Mouse (Mus musculus) liver, embryonic 12.5 days (tissue): ENCODE data around the gene Lyve1. TPM values are rescaled to one million over a fixed set of nuclear protein-coding genes. Genes with fewer than 3 reads are reported as not detected.

Experiments used
- ATAC-seq: fragments of 200-750 bp; cut with Nextera tagmentation; 2 replicates; pipeline ENCODE4 v1.8.0; 2017; ENCODE audit warnings: moderate number of reproducible peaks, mild to moderate bottlenecking, moderate library complexity
- H3K27ac ChIP-seq: fragments of 300-500 bp; sonication (generic); 2 replicates; pipeline ENCODE4 v1.5.1; 2016; ENCODE audit warnings: mild to moderate bottlenecking
- H3K27me3 ChIP-seq: fragments of 300-500 bp; sonication (generic); replicated peaks from 2 replicates; pipeline ENCODE4 v1.6.1; 2016; ENCODE audit warnings: mild to moderate bottlenecking, moderate library complexity
- H3K36me3 ChIP-seq: fragments of 300-500 bp; sonication (generic); 2 replicates; pipeline ENCODE4 v1.6.1; 2016; ENCODE audit warnings: mild to moderate bottlenecking, moderate library complexity
- H3K4me1 ChIP-seq: fragments of 300-500 bp; sonication (generic); 2 replicates; pipeline ENCODE4 v1.6.1; 2016
- H3K4me2 ChIP-seq: fragments of 300-500 bp; sonication (generic); 2 replicates; pipeline ENCODE4 v1.6.1; 2016; ENCODE audit warnings: mild to moderate bottlenecking, moderate library complexity
- H3K4me3 ChIP-seq: fragments of 300-500 bp; sonication (generic); 2 replicates; pipeline ENCODE4 v1.5.1; 2016; ENCODE audit warnings: mild to moderate bottlenecking, moderate library complexity
- H3K9ac ChIP-seq: fragments of 300-500 bp; sonication (generic); 2 replicates; pipeline ENCODE4 v1.6.1; 2016; ENCODE audit warnings: mild to moderate bottlenecking, moderate library complexity
- H3K9me3 ChIP-seq: fragments of 300-500 bp; sonication (generic); replicated peaks from 2 replicates; pipeline ENCODE4 v1.6.1; 2016; ENCODE audit warnings: mild to moderate bottlenecking, moderate library complexity
- WGBS: fragments of 180-500 bp; shearing (Covaris S2); methylation state at CpG from one replicate; pipeline ENCODE4 v1.1.7; 2016; ENCODE audit not compliant: insufficient replicate concordance; 5-methylcytosine and 5-hydroxymethylcytosine counted together
- polyA plus RNA-seq: library from polyadenylated mRNA; unstranded; fragments of >200 nt; fragmentation: Nextera tagmentation; extraction: Ambion mirVana; gene quantifications from 2 replicates; pipeline ENCODE4 v1.2.1, GENCODE M21; 2016

Gene Lyve1
- polyA plus RNA-seq, 1 experiment from 2014 or later, result 26.7 TPM

DNA sequence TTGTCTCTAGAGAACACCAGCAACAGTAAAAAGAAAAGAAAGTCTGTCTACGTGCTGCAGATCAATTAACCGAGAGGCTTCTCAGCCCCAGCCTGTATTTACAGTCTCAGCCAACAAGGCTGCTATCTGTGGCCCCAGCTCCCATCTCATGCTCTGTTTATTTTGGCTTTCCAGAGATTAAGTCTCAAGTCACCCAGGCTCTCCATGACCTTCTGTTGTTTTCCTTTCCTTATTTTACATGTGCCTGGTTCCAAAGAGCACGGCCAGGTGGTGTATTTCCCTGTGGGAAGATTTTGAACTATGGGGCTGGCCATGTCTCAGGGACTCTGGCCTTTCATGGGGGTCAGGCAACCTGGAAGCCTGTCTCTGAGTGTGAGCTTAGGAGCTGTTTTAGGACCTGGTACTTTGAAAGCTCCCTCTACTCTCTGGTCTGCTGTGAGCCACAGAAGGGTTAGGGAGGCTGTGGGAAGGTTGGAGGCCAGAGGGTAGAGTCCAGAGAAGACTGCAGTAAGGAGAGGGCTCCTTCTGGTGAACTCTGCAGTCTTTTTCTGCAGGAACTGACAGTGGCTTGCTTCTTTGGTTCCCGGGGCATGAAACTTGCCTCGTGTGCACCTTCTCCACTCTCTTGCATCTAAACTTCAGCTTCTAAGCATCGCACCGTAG lies 11.4 kb downstream of the Lyve1 start:
- peaks cover 42% of the 10 kb centered on the region for H3K4me1 ChIP-seq
- no peaks in the 10 kb centered on the region for H3K9me3 ChIP-seq
- 71% methylated on average over 7 of the region's 7 CpGs for WGBS
- H3K9ac ChIP-seq, result no peak overlapping the region
- peak overlapping the region; percentile 38; the same call in 1 of the 2 replicates for H3K27ac ChIP-seq
- H3K27me3 ChIP-seq, result no peaks in the 10 kb centered on the region
- no peaks in the 10 kb centered on the region for H3K36me3 ChIP-seq
- H3K4me2 ChIP-seq, result no peak overlapping the region
- no peak overlapping the region for H3K4me3 ChIP-seq
- no peak for ATAC-seq

- H3K9me3 ChIP-seq, result no peaks in the 10 kb centered on the region
- no peak overlapping the region for H3K4me2 ChIP-seq
- no peak overlapping the region for H3K9ac ChIP-seq
- no peak for ATAC-seq
- H3K36me3 ChIP-seq, result no peaks in the 10 kb centered on the region
- H3K4me3 ChIP-seq, result no peak overlapping the region
- peak overlapping the region; percentile 32; the same call in 1 of the 2 replicates for H3K27ac ChIP-seq
- H3K27me3 ChIP-seq, result no peaks in the 10 kb centered on the region
- 59% methylated on average over 1 of the region's 1 CpGs for WGBS
- peaks cover 23% of the 10 kb centered on the region for H3K4me1 ChIP-seq
These were observed 14.7 kb downstream of the Lyve1 start for GRCm38 (mm10) chr7:110848371-110848770.

DNA sequence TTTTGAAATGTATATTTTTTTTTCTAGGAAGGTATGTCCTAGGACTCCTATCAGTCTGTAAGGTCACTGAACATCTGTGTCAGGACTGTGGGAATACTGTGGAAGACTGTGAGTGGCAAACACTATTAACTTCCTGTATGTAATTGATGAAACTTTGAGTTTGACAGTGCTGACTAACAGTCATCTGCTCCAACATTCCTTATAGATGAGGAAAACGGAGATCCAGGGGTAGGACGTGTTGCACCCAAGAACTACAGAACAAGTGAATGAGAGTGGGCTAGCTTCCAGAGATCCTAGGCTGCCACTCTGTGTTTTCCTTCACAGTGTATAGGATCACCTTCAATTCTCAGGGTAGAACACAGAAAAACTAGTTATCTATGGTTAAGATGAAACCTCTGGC lies 15.7 kb downstream of the Lyve1 start:
- Histone ChIP-seq H3K4me1 (peaks cover 31% of the 10 kb centered on the region), H3K9ac (no peak overlapping the region), H3K4me2 (no peak overlapping the region), H3K27me3 (no peaks in the 10 kb centered on the region), H3K36me3 (no peaks in the 10 kb centered on the region), H3K27ac (no peak overlapping the region), H3K9me3 (no peaks in the 10 kb centered on the region), H3K4me3 (no peak overlapping the region)
- no peak for ATAC-seq
- WGBS, result 73% methylated on average over 2 of the region's 2 CpGs

DNA sequence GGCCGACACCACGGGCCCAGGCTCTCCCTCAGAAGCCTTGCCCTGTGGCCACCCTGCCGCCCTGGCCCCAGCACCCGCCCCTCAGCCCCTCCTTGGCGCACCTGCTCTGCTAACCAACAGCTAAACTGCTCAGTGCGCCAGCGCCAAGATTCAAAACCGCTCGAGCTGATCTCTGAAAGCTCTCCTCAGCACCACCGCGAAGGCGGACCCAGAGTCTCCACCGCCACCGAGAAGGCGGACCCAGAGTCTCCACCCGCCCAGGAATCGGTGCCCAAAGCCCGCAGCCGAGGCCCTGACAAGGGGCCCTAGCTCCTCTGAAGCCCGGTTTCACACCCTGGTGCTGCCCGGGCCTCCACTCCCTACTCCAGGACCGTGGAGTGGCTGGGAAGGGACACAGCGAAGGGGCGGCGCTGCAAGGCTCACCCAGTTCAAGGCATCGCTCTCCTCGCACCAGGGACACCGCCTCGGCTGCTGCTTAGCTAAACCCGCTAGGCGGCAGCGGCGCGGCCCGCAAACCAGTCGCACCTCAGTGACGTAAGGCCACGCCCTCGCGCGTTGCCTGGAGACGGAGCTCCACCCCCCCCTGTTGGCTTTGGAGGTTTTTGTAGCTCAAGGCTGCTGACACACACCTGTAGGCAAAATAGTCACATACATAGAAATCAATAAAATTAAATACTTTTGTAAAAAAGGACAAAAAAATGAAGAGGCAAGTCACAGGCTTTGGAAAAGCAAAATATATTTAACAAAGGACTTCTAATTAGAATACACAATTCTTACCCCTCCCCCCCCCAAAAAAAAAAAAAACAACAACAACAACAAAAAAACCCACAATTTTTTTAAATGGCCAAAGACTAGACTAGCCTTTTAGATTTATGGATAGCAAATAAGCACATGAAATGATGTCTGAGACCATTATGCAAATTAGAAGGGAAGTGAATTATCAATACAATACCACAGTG lies 18.8 kb downstream of the Lyve1 start, which contains the start of gene Rnf141:
Gene Rnf141 (minus strand): TSS at position 542 of the 959 bp plus-strand sequence.
- H3K27me3 ChIP-seq, result no peaks in the 10 kb centered on the region
- H3K27ac ChIP-seq, result peak within 1 kb of the TSS; percentile 93
- WGBS, result under 1% methylated on average over 42 of the region's 42 CpGs
- H3K9me3 ChIP-seq, result no peaks in the 10 kb centered on the region
- peaks cover 50% of the 10 kb centered on the region for H3K4me1 ChIP-seq
- peak within 1 kb of the TSS; percentile 84 for H3K4me2 ChIP-seq
- H3K36me3 ChIP-seq, result peaks cover 8% of the 10 kb centered on the region
- H3K9ac ChIP-seq, result peak within 1 kb of the TSS; percentile 86
- ATAC-seq, result peak; percentile 91
- H3K4me3 ChIP-seq, result peak within 1 kb of the TSS; percentile 75

DNA sequence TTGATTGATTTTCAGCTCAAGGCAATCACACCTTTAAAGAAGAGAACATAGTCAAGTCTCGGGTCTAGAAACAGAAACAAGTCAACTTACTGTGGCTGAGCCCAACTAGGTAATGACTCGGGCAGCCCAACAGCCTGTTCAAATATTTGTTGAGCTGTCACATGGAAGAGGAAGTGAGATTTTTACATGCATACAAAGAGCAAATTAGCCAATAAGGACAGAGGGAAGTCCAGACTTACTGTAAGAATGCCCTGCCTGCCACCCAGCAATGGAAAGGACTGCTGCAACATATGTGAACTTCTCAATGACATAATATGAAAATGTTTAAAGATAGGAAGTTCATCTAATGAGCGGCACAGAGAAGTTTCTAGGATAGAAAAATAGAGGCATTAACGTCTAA lies 22.7 kb downstream of the Lyve1 start:
- no peak for ATAC-seq
- peaks cover 25% of the 10 kb centered on the region for H3K36me3 ChIP-seq
- H3K4me3 ChIP-seq, result no peak overlapping the region
- H3K4me1 ChIP-seq, result peaks cover 39% of the 10 kb centered on the region
- no peak overlapping the region; the same call in 1 of the 2 replicates for H3K9ac ChIP-seq
- H3K27me3 ChIP-seq, result no peaks in the 10 kb centered on the region
- 0 out of 2 replicates have a peak overlapping the region, but pooled peaks have one; percentile 10 for H3K4me2 ChIP-seq
- 55% methylated on average over 4 of the region's 4 CpGs for WGBS
- no peak overlapping the region for H3K27ac ChIP-seq
- H3K9me3 ChIP-seq, result no peaks in the 10 kb centered on the region

- 36% methylated on average over 3 of the region's 3 CpGs for WGBS
These were observed 28.5 kb downstream of the Lyve1 start for GRCm38 (mm10) chr7:110834522-110834921.

DNA sequence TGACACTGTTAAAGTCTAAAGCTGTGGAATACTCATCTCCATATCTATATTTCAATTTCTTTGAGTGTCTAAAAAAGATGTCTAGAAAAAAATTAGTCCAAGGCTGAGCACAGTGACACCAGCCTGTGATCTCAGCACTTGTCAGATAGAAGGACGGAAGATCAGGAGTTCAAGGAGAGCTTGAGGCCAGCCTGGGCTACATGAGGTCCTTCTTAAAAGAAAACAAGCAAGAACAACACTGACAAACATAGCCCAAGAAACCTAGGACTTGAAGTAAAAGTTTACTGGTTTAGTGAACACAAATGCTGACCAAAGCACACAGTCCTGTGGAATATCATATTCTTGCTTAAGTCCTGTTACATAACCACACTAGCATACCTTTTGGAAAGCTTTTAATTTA lies 29.0 kb downstream of the Lyve1 start:
- H3K9me3 ChIP-seq, result no peaks in the 10 kb centered on the region
- 85% methylated on average over 1 of the region's 1 CpGs for WGBS
- no peak overlapping the region for H3K4me3 ChIP-seq
- H3K27ac ChIP-seq, result no peak overlapping the region
- no peak overlapping the region for H3K4me2 ChIP-seq
- H3K9ac ChIP-seq, result no peak overlapping the region
- H3K36me3 ChIP-seq, result peaks cover 72% of the 10 kb centered on the region
- H3K4me1 ChIP-seq, result peaks cover 16% of the 10 kb centered on the region
- ATAC-seq, result no peak
- H3K27me3 ChIP-seq, result no peaks in the 10 kb centered on the region

More at GRCm38 (mm10) chr7:110834522-110834921, 28.5 kb downstream of the Lyve1 start:
- H3K9me3 ChIP-seq, result no peaks in the 10 kb centered on the region
- H3K36me3 ChIP-seq, result peaks cover 67% of the 10 kb centered on the region
- H3K4me1 ChIP-seq, result peaks cover 21% of the 10 kb centered on the region
- no peak overlapping the region for H3K27ac ChIP-seq
- no peak overlapping the region for H3K4me3 ChIP-seq
- ATAC-seq, result no peak
- no peaks in the 10 kb centered on the region for H3K27me3 ChIP-seq
- no peak overlapping the region for H3K4me2 ChIP-seq
- H3K9ac ChIP-seq, result no peak overlapping the region

- Histone ChIP-seq H3K27ac (no peak overlapping the region), H3K36me3 (peaks cover 82% of the 10 kb centered on the region)
- 59% methylated on average over 1 of the region's 1 CpGs for WGBS
These were observed 30.0 kb downstream of the Lyve1 start for GRCm38 (mm10) chr7:110833024-110833423.

GRCm38 (mm10) chr7:110823995-110824953 lies 38.8 kb downstream of the Lyve1 start:
- no peaks in the 10 kb centered on the region for H3K9me3 ChIP-seq
- H3K4me3 ChIP-seq, result no peak overlapping the region
- no peak overlapping the region for H3K4me2 ChIP-seq
- H3K27me3 ChIP-seq, result no peaks in the 10 kb centered on the region
- H3K4me1 ChIP-seq, result peaks cover 29% of the 10 kb centered on the region
- WGBS, result 76% methylated on average over 8 of the region's 8 CpGs
- H3K27ac ChIP-seq, result no peak overlapping the region; the same call in 1 of the 2 replicates
- H3K36me3 ChIP-seq, result peaks cover 91% of the 10 kb centered on the region
- no peak for ATAC-seq
- H3K9ac ChIP-seq, result no peak overlapping the region

More at GRCm38 (mm10) chr7:110833024-110833423, 30.0 kb downstream of the Lyve1 start:
- Histone ChIP-seq H3K4me1 (peaks cover 16% of the 10 kb centered on the region), H3K27me3 (no peaks in the 10 kb centered on the region), H3K9me3 (no peaks in the 10 kb centered on the region), H3K4me2 (no peak overlapping the region), H3K9ac (no peak overlapping the region), H3K4me3 (no peak overlapping the region)
- peak; percentile 37; the same call in 1 of the 2 replicates for ATAC-seq

GRCm38 (mm10) chr7:110823593-110823992 lies 39.4 kb downstream of the Lyve1 start:
- Histone ChIP-seq H3K9me3 (no peaks in the 10 kb centered on the region), H3K9ac (no peak overlapping the region), H3K4me2 (no peak overlapping the region), H3K4me1 (peaks cover 36% of the 10 kb centered on the region), H3K4me3 (no peak overlapping the region), H3K36me3 (peaks cover 84% of the 10 kb centered on the region), H3K27ac (no peak overlapping the region), H3K27me3 (no peaks in the 10 kb centered on the region)
- WGBS, result 61% methylated on average over 4 of the region's 4 CpGs
- no peak for ATAC-seq

GRCm38 (mm10) chr7:110823076-110823475 lies 40.0 kb downstream of the Lyve1 start:
- Histone ChIP-seq H3K4me3 (no peak overlapping the region), H3K27ac (no peak overlapping the region), H3K9me3 (no peaks in the 10 kb centered on the region), H3K9ac (no peak overlapping the region), H3K27me3 (no peaks in the 10 kb centered on the region), H3K36me3 (peaks cover 82% of the 10 kb centered on the region), H3K4me1 (peaks cover 41% of the 10 kb centered on the region), H3K4me2 (no peak overlapping the region)
- 78% methylated on average over 8 of the region's 8 CpGs for WGBS
- no peak for ATAC-seq
